Mouse (Mus musculus): ENCODE measurements around the gene Zfp385b.
"Not testable (repeated sequence)": the region's sequence is repeated elsewhere in the genome, so short reads cannot be mapped to it uniquely, and the experiment has no call there.

DNA sequence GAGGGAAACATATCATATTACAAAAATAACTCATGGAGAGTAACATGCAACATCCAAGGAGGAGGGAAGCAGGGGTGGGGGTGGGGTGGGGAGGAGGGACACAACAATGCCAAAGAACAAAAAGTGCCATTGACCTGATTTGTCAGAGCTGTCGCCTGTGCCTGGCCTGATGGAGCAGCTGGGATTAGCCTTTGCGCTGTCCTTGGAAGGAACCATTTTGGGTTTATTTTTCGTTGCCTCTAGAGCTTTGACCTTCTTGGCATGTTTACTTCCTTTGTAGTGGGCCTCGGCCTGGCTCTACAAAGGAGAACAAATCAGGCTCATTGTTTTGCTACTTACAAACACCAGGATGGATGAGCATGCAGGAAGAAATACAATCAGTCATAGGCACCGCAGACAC lies 369.4 kb downstream of the Zfp385b start:
- not testable (repeated sequence) for TF ChIP-seq CTCF (IDR thresholded peaks at IDR 0.05); POLR2A (IDR thresholded peaks at IDR 0.05; ENCODE audit: insufficient read depth, low read depth, low read length)
